Mouse (Mus musculus): ENCODE results near the gene Tmem44. TPM values are rescaled to one million over a fixed set of nuclear protein-coding genes. Genes with fewer than 3 reads are reported as not detected.
"Not testable (repeated sequence)": the region's sequence is repeated elsewhere in the genome, so short reads cannot be mapped to it uniquely, and the experiment has no call there.

Tmem44 gene
- polyA plus RNA-seq, 1 experiment from 2014 or later, result 57.5 TPM

GRCm38 (mm10) chr16:30477006-30477405, 73.6 kb downstream of the Tmem44 start:
- H3K27ac ChIP-seq (ENCODE audit: low read depth, low read length), result no peak overlapping the region

GRCm38 (mm10) chr16:30475633-30476461, 74.8 kb downstream of the Tmem44 start:
- H3K27ac ChIP-seq (ENCODE audit: low read depth, low read length), result no peak overlapping the region
- peak; percentile 36 for DNase-seq (ENCODE audit: low spot score)
- no peak for ATAC-seq
- 54% methylated on average over 10 of the region's 10 CpGs for WGBS
- H3K9me3 ChIP-seq (replicated peaks; ENCODE audit: control insufficient read depth, low read length), result peaks cover 4% of the 10 kb centered on the region; the same call in 1 of the 2 replicates
- no peaks in the 10 kb centered on the region for H3K27me3 ChIP-seq (replicated peaks; ENCODE audit: control insufficient read depth, insufficient read depth, low read length)
- no peaks in the 10 kb centered on the region for H3K36me3 ChIP-seq (ENCODE audit: control insufficient read depth, insufficient read depth, low read length)
- no peak overlapping the region for H3K4me3 ChIP-seq (ENCODE audit: low read depth, low read length)
- no peak overlapping the region for H3K4me2 ChIP-seq (ENCODE audit: low read length)
- H3K4me1 ChIP-seq (ENCODE audit: control insufficient read depth, insufficient read depth, low read length), result no peaks in the 10 kb centered on the region
- H3K9ac ChIP-seq (ENCODE audit: low read length), result no peak overlapping the region

More at GRCm38 (mm10) chr16:30477006-30477405, 73.6 kb downstream of the Tmem44 start:
- ATAC-seq, result no peak
- no peaks in the 10 kb centered on the region for H3K9me3 ChIP-seq (replicated peaks; ENCODE audit: control insufficient read depth, low read length)
- no peak overlapping the region for H3K4me3 ChIP-seq (ENCODE audit: low read depth, low read length)
- no peak overlapping the region for H3K4me2 ChIP-seq (ENCODE audit: low read length)
- no peak for DNase-seq (ENCODE audit: low spot score)
- H3K4me1 ChIP-seq (ENCODE audit: control insufficient read depth, insufficient read depth, low read length), result no peaks in the 10 kb centered on the region
- no peaks in the 10 kb centered on the region for H3K36me3 ChIP-seq (ENCODE audit: control insufficient read depth, insufficient read depth, low read length)
- 9% methylated on average over 3 of the region's 3 CpGs for WGBS
- H3K27me3 ChIP-seq (replicated peaks; ENCODE audit: control insufficient read depth, insufficient read depth, low read length), result no peaks in the 10 kb centered on the region
- H3K9ac ChIP-seq (ENCODE audit: low read length), result no peak overlapping the region

GRCm38 (mm10) chr16:30472447-30472846, 78.2 kb downstream of the Tmem44 start:
- Histone ChIP-seq H3K27me3 (replicated peaks; ENCODE audit: control insufficient read depth, insufficient read depth, low read length) (no peaks in the 10 kb centered on the region), H3K9me3 (replicated peaks; ENCODE audit: control insufficient read depth, low read length) (peaks cover 4% of the 10 kb centered on the region; the same call in 1 of the 2 replicates), H3K4me1 (ENCODE audit: control insufficient read depth, insufficient read depth, low read length) (no peaks in the 10 kb centered on the region), H3K36me3 (ENCODE audit: control insufficient read depth, insufficient read depth, low read length) (no peaks in the 10 kb centered on the region), H3K9ac (ENCODE audit: low read length) (no peak overlapping the region), H3K27ac (ENCODE audit: low read depth, low read length) (no peak overlapping the region), H3K4me2 (ENCODE audit: low read length) (no peak overlapping the region), H3K4me3 (ENCODE audit: low read depth, low read length) (no peak overlapping the region)
- 76% methylated on average over 5 of the region's 5 CpGs for WGBS
- ATAC-seq (no peak), DNase-seq (ENCODE audit: low spot score) (no peak)

- H3K27ac ChIP-seq (ENCODE audit: low read depth, low read length), result no peak overlapping the region
- H3K9me3 ChIP-seq (replicated peaks; ENCODE audit: control insufficient read depth, low read length), result peaks cover 4% of the 10 kb centered on the region; the same call in 1 of the 2 replicates
- DNase-seq (ENCODE audit: low spot score) (no peak), ATAC-seq (no peak)
- H3K9ac ChIP-seq (ENCODE audit: low read length), result no peak overlapping the region
- WGBS, result 91% methylated on average over 2 of the region's 2 CpGs
- no peak overlapping the region for H3K4me2 ChIP-seq (ENCODE audit: low read length)
- H3K27me3 ChIP-seq (replicated peaks; ENCODE audit: control insufficient read depth, insufficient read depth, low read length), result no peaks in the 10 kb centered on the region
- no peaks in the 10 kb centered on the region for H3K36me3 ChIP-seq (ENCODE audit: control insufficient read depth, insufficient read depth, low read length)
- no peaks in the 10 kb centered on the region for H3K4me1 ChIP-seq (ENCODE audit: control insufficient read depth, insufficient read depth, low read length)
- no peak overlapping the region for H3K4me3 ChIP-seq (ENCODE audit: low read depth, low read length)
Observed at GRCm38 (mm10) chr16:30471912-30472311, 78.7 kb downstream of the Tmem44 start.

GRCm38 (mm10) chr16:30468944-30469343, 81.7 kb downstream of the Tmem44 start:
- H3K4me2 ChIP-seq (ENCODE audit: low read length), result no peak overlapping the region
- H3K36me3 ChIP-seq (ENCODE audit: control insufficient read depth, insufficient read depth, low read length), result no peaks in the 10 kb centered on the region
- H3K4me1 ChIP-seq (ENCODE audit: control insufficient read depth, insufficient read depth, low read length), result no peaks in the 10 kb centered on the region
- peaks cover 4% of the 10 kb centered on the region; the same call in 1 of the 2 replicates for H3K9me3 ChIP-seq (replicated peaks; ENCODE audit: control insufficient read depth, low read length)
- no peak overlapping the region for H3K27ac ChIP-seq (ENCODE audit: low read depth, low read length)
- H3K27me3 ChIP-seq (replicated peaks; ENCODE audit: control insufficient read depth, insufficient read depth, low read length), result no peaks in the 10 kb centered on the region
- no peak overlapping the region for H3K9ac ChIP-seq (ENCODE audit: low read length)
- DNase-seq (ENCODE audit: low spot score), result no peak
- ATAC-seq, result no peak
- H3K4me3 ChIP-seq (ENCODE audit: low read depth, low read length), result no peak overlapping the region
- 94% methylated on average over 6 of the region's 6 CpGs for WGBS

- ATAC-seq (no peak), DNase-seq (ENCODE audit: low spot score) (no peak)
- no peaks in the 10 kb centered on the region for H3K36me3 ChIP-seq (ENCODE audit: control insufficient read depth, insufficient read depth, low read length)
- no peak overlapping the region for H3K4me2 ChIP-seq (ENCODE audit: low read length)
- no peak overlapping the region for H3K4me3 ChIP-seq (ENCODE audit: low read depth, low read length)
- H3K9me3 ChIP-seq (replicated peaks; ENCODE audit: control insufficient read depth, low read length), result no peaks in the 10 kb centered on the region
- WGBS, result 72% methylated on average over 5 of the region's 5 CpGs
- no peaks in the 10 kb centered on the region for H3K27me3 ChIP-seq (replicated peaks; ENCODE audit: control insufficient read depth, insufficient read depth, low read length)
- H3K9ac ChIP-seq (ENCODE audit: low read length), result no peak overlapping the region
- H3K4me1 ChIP-seq (ENCODE audit: control insufficient read depth, insufficient read depth, low read length), result no peaks in the 10 kb centered on the region
- H3K27ac ChIP-seq (ENCODE audit: low read depth, low read length), result no peak overlapping the region
Observed at GRCm38 (mm10) chr16:30465680-30466298, 84.9 kb downstream of the Tmem44 start.

GRCm38 (mm10) chr16:30464742-30465141, 85.9 kb downstream of the Tmem44 start:
- not testable (repeated sequence) for H3K4me1 ChIP-seq (ENCODE audit: control insufficient read depth, insufficient read depth, low read length); H3K4me2 ChIP-seq (ENCODE audit: low read length); H3K9ac ChIP-seq (ENCODE audit: low read length); H3K4me3 ChIP-seq (ENCODE audit: low read depth, low read length); H3K27ac ChIP-seq (ENCODE audit: low read depth, low read length); ATAC-seq; H3K27me3 ChIP-seq (replicated peaks; ENCODE audit: control insufficient read depth, insufficient read depth, low read length); H3K36me3 ChIP-seq (ENCODE audit: control insufficient read depth, insufficient read depth, low read length); H3K9me3 ChIP-seq (replicated peaks; ENCODE audit: control insufficient read depth, low read length); DNase-seq (ENCODE audit: low spot score)
- WGBS, result 91% methylated on average over 3 of the region's 3 CpGs

Data from forebrain, embryonic 14.5 days (tissue).